Mouse (Mus musculus): ENCODE measurements at regions not wholly inside any gene's neighbourhood (a gene's known extent, or its start where the extent isn't known, plus 50 kb on each side); places are given as distances from the start of the nearest gene placed in this dataset.

DNA sequence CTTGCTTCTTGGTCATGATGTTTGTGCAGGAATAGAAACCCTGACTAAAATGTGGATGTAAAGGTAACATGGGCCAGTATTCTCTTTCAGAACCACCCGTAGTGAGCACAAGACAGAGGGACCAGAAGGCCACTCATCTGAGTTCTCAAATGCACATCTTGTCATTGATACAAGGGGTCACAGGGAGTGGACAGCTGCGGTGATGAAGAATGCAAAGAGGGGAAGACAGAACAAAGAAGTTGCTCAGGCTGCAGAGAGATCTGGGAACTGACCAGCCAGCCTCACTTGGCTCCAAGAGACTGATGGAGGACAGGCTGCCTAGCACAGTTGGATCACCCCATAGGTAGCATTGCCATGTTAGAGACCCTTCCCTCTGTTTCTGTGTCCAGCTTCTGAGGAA lies 181.1 kb downstream of the Xxylt1 start:
- Histone ChIP-seq H3K36me3 (no peaks in the 10 kb centered on the region), H3K9me3 (replicated peaks) (peaks cover 26% of the 10 kb centered on the region), H3K4me1 (no peaks in the 10 kb centered on the region), H3K4me3 (no peak overlapping the region), H3K27me3 (ENCODE audit: low read depth, poor library complexity, severe bottlenecking) (no peaks in the 10 kb centered on the region), H3K27ac (replicated peaks) (no peak overlapping the region)
- 82% methylated on average over 2 of the region's 2 CpGs for WGBS
- DNase-seq (ENCODE audit: low spot score) = no peak

DNA sequence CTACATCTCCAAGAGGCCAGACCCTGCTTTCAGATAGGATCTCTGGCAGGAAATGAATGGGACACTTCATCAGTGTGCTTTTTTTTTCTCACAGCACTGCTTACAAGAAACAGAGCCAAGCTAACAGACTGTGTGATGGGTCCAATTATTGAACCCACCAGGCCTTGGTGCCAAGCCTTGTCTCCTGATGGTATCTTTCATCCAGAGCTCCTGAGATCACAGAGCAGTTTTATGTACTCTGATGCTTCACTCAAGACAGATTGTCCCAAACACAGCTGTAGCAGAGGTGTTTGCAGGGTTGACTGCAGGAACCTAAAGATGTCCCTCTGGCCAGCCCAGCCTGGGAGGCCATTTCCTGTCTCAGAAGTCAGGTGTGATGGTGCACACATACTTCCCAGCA lies 179.9 kb downstream of the Xxylt1 start:
- Histone ChIP-seq H3K9me3 (replicated peaks) (peaks cover 26% of the 10 kb centered on the region), H3K4me3 (no peak overlapping the region), H3K27me3 (ENCODE audit: low read depth, poor library complexity, severe bottlenecking) (no peaks in the 10 kb centered on the region), H3K4me1 (no peaks in the 10 kb centered on the region), H3K36me3 (no peaks in the 10 kb centered on the region), H3K27ac (replicated peaks) (no peak overlapping the region)
- no peak for DNase-seq (ENCODE audit: low spot score)

All from midbrain, embryonic 10.5 days (tissue).